8 mouse cellular contexts compared by ENCODE assay signal in the genomic region with DNA sequence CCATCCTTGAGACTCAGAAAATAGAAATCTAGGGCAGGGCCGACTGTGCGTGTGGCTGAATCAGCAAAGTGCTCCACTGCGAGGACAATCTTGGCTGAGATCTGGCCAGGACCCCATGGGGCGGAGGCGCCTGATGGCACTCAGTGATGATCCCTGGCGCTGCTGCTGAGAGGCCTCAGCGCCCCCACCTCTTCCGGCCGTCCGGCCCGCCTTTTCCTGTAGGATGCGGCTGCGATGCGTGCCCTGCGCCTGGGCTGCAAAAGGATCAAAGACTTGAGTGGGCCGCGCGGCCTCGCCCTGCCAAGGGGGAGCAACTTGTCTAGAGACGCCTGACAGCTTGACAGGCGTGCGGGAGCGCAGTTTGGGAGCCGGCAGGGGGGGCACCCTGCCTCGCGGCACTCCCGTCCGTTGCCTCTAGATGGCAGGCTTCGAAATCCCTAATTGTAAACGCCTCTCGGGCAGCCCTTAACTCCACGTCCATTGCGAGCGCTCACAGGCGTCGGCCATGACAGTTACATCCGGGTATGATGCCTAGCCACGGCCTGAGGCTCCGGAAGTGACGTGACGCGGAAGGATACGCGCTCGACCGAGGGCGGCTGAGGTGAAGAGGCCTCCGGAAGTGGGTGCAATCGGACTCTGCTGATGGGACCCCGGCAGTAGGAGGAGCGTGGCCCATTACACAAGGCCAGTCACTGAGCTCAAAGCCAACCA. TPM values are rescaled to one million over a fixed set of nuclear protein-coding genes. Genes with fewer than 3 reads are reported as not detected.
DNase-seq lines count a peak whose midpoint lies in the region; ATAC-seq and TF ChIP-seq lines count a peak whose summit lies in the region.

No protein-coding gene starts in this region.

- peak overlapping the region; percentile 66 for H3K4me2 ChIP-seq in forebrain, embryonic 16.5 days (ENCODE audit: low read length)
- H3K4me2 ChIP-seq in liver, embryonic 15.5 days: peak overlapping the region; percentile 81
- peak overlapping the region; percentile 64 for H3K4me2 ChIP-seq in neural tube, embryonic 12.5 days (replicated peaks)
- peak overlapping the region; percentile 80 for H3K4me2 ChIP-seq in stomach, embryonic 16.5 days (ENCODE audit: low read depth, low read length)

- H3K9me3 ChIP-seq in forebrain, embryonic 16.5 days (ENCODE audit: control insufficient read depth, low read length): no peaks in the 10 kb centered on the region; the same call in 1 of the 2 replicates
- no peaks in the 10 kb centered on the region for H3K9me3 ChIP-seq in liver, embryonic 15.5 days (replicated peaks)
- no peaks in the 10 kb centered on the region for H3K9me3 ChIP-seq in neural tube, embryonic 12.5 days
- H3K9me3 ChIP-seq in stomach, embryonic 16.5 days (replicated peaks; ENCODE audit: control insufficient read depth, low read length): 0 out of 2 replicates have a peak, but pooled peaks cover 5% of the 10 kb centered on the region

- H3K4me1 ChIP-seq in cerebellum, adult 2 months (ENCODE audit: control insufficient read depth, insufficient read depth, low read length): no peaks in the 10 kb centered on the region
- no peaks in the 10 kb centered on the region for H3K4me1 ChIP-seq in forebrain, embryonic 16.5 days (replicated peaks; ENCODE audit: control insufficient read depth, insufficient read depth, low read length)
- peaks cover 11% of the 10 kb centered on the region for H3K4me1 ChIP-seq in liver, embryonic 15.5 days (replicated peaks)
- H3K4me1 ChIP-seq in neural tube, embryonic 12.5 days: no peaks in the 10 kb centered on the region
- H3K4me1 ChIP-seq in stomach, embryonic 16.5 days (ENCODE audit: control insufficient read depth, insufficient read depth, low read length): 0 out of 2 replicates have a peak, but pooled peaks cover under 1% of the 10 kb centered on the region

- WGBS in cerebellum, adult 2 months: under 1% methylated on average over 51 of the region's 51 CpGs
- WGBS in forebrain, embryonic 16.5 days: 2% methylated on average over 51 of the region's 51 CpGs
- 15% methylated on average over 51 of the region's 51 CpGs for WGBS in large intestine, adult 2 months
- 3% methylated on average over 51 of the region's 51 CpGs for WGBS in liver, embryonic 15.5 days (ENCODE audit: insufficient replicate concordance)
- 3% methylated on average over 51 of the region's 51 CpGs for WGBS in neural tube, embryonic 12.5 days
- WGBS in stomach, embryonic 16.5 days: 3% methylated on average over 51 of the region's 51 CpGs

- H3K27me3 ChIP-seq in cerebellum, adult 2 months (ENCODE audit: control insufficient read depth, insufficient read depth, low read length): no peaks in the 10 kb centered on the region
- H3K27me3 ChIP-seq in forebrain, embryonic 16.5 days (replicated peaks; ENCODE audit: control insufficient read depth, insufficient read depth, low read length): peaks cover 44% of the 10 kb centered on the region
- peaks cover 59% of the 10 kb centered on the region for H3K27me3 ChIP-seq in liver, embryonic 15.5 days
- H3K27me3 ChIP-seq in neural tube, embryonic 12.5 days (replicated peaks): peaks cover 42% of the 10 kb centered on the region
- peaks cover 22% of the 10 kb centered on the region for H3K27me3 ChIP-seq in stomach, embryonic 16.5 days (ENCODE audit: control insufficient read depth, insufficient read depth, low read length)

- H3K36me3 ChIP-seq in forebrain, embryonic 16.5 days (ENCODE audit: control insufficient read depth, insufficient read depth): no peaks in the 10 kb centered on the region
- no peaks in the 10 kb centered on the region for H3K36me3 ChIP-seq in liver, embryonic 15.5 days (replicated peaks)
- H3K36me3 ChIP-seq in neural tube, embryonic 12.5 days: no peaks in the 10 kb centered on the region
- no peaks in the 10 kb centered on the region for H3K36me3 ChIP-seq in stomach, embryonic 16.5 days (ENCODE audit: control insufficient read depth, insufficient read depth, low read length)

- peak overlapping the region; percentile 64 for H3K9ac ChIP-seq in forebrain, embryonic 16.5 days (replicated peaks; ENCODE audit: low read depth, low read length)
- H3K9ac ChIP-seq in liver, embryonic 15.5 days: peak overlapping the region; percentile 12; the same call in 1 of the 2 replicates
- peak overlapping the region; percentile 60 for H3K9ac ChIP-seq in neural tube, embryonic 12.5 days
- peak overlapping the region; percentile 71 for H3K9ac ChIP-seq in stomach, embryonic 16.5 days (ENCODE audit: low read length)

- peak; percentile 98 for ATAC-seq in forebrain, embryonic 16.5 days
- ATAC-seq in liver, embryonic 15.5 days (ENCODE audit: insufficient read depth): peak; percentile 90
- peak; percentile 99 for ATAC-seq in neural tube, embryonic 12.5 days (ENCODE audit: low FRiP score, low read depth)
- ATAC-seq in stomach, embryonic 16.5 days (ENCODE audit: insufficient read depth, low FRiP score): peak; percentile 94

- intact Hi-C loops in heart, postnatal 25 days (cut with DNase I): loop anchor here (1.0 to 5.0 kb wide), 2 partner anchors 22 to 41 kb away; a partner anchor contains a TSS

- peak; percentile 65 for TF ChIP-seq CTCF in cerebellum, adult 2 months (IDR thresholded peaks at IDR 0.05; ENCODE audit: borderline replicate concordance, insufficient read depth, low read depth, low read length)

- TF ChIP-seq POLR2A in cerebellum, adult 2 months (IDR thresholded peaks at IDR 0.05; ENCODE audit: borderline replicate concordance, insufficient read depth, low read length): peak; percentile 68; the same call in 1 of the 2 replicates

- H3K4me3 ChIP-seq in cerebellum, adult 2 months (replicated peaks; ENCODE audit: insufficient read depth, low read depth, low read length): peak overlapping the region; percentile 64
- peak overlapping the region; percentile 57 for H3K4me3 ChIP-seq in forebrain, embryonic 16.5 days (replicated peaks; ENCODE audit: low read length)
- peak overlapping the region; percentile 59 for H3K4me3 ChIP-seq in liver, embryonic 15.5 days (replicated peaks)
- H3K4me3 ChIP-seq in neural tube, embryonic 12.5 days: peak overlapping the region; percentile 46
- peak overlapping the region; percentile 60 for H3K4me3 ChIP-seq in stomach, embryonic 16.5 days (replicated peaks; ENCODE audit: low read length)

- peak overlapping the region; percentile 78 for H3K27ac ChIP-seq in cerebellum, adult 2 months (ENCODE audit: insufficient read depth, low read length)
- peak overlapping the region; percentile 84 for H3K27ac ChIP-seq in forebrain, embryonic 16.5 days (ENCODE audit: low read length)
- peak overlapping the region; percentile 45 for H3K27ac ChIP-seq in liver, embryonic 15.5 days (replicated peaks)
- peak overlapping the region; percentile 74 for H3K27ac ChIP-seq in neural tube, embryonic 12.5 days
- H3K27ac ChIP-seq in stomach, embryonic 16.5 days (ENCODE audit: low read length): peak overlapping the region; percentile 67

- DNase-seq in ES-CJ7 (ENCODE audit: low read depth, low spot score): peak; percentile 99
- DNase-seq in cerebellum, adult 2 months: peak; percentile 93 to 94
- DNase-seq in heart, postnatal 25 days (ENCODE audit: low spot score): peak; percentile 72
- DNase-seq in large intestine, adult 2 months (ENCODE audit: low read depth, low spot score): peak; percentile 71

RNA-seq across cellular contexts. Expression of a gene that starts 21.4 kb away (rescaled TPM):
- polyA plus RNA-seq in cerebellum, adult 2 months (2012; rRNA removed): 4.7 and 5.2 TPM in 2 replicates
- 6.4 and 6.8 TPM in 2 replicates for polyA plus RNA-seq in forebrain, embryonic 16.5 days (2015; fragmentation: Nextera tagmentation; extraction: Ambion mirVana)
- 1 to 10 TPM; 7.5 to 7.9 TPM for total RNA-seq in heart, postnatal 25 days (2021)
- 1.2 and 2.1 TPM in 2 replicates for polyA plus RNA-seq in large intestine, adult 2 months (2012; rRNA removed)
- polyA plus RNA-seq in liver, embryonic 15.5 days (2015; fragmentation: Nextera tagmentation; extraction: Ambion mirVana): 3.3 and 3.6 TPM in 2 replicates
- polyA plus RNA-seq in neural tube, embryonic 12.5 days (2016; fragmentation: Nextera tagmentation; extraction: Ambion mirVana): 9.7 and 11.9 TPM in 2 replicates
- 11.8 and 12.0 TPM in 2 replicates for polyA plus RNA-seq in stomach, embryonic 16.5 days (2015; fragmentation: Nextera tagmentation; extraction: Ambion mirVana)

RNA-seq across cellular contexts. Expression of a gene that starts 42.0 kb away (rescaled TPM):
- polyA plus RNA-seq in cerebellum, adult 2 months (2012; rRNA removed): 8.4 and 8.7 TPM in 2 replicates
- polyA plus RNA-seq in forebrain, embryonic 16.5 days (2015; fragmentation: Nextera tagmentation; extraction: Ambion mirVana): 23.2 and 24.9 TPM in 2 replicates
- 1 to 10 TPM; 5.2 to 5.3 TPM for total RNA-seq in heart, postnatal 25 days (2021)
- polyA plus RNA-seq in large intestine, adult 2 months (2012; rRNA removed): 3.2 and 6.2 TPM in 2 replicates
- polyA plus RNA-seq in liver, embryonic 15.5 days (2015; fragmentation: Nextera tagmentation; extraction: Ambion mirVana): 3.4 TPM in 2 replicates
- polyA plus RNA-seq in neural tube, embryonic 12.5 days (2016; fragmentation: Nextera tagmentation; extraction: Ambion mirVana): 28.2 and 35.1 TPM in 2 replicates
- polyA plus RNA-seq in stomach, embryonic 16.5 days (2015; fragmentation: Nextera tagmentation; extraction: Ambion mirVana): 6.3 and 7.1 TPM in 2 replicates

Comparison
In these comparisons a context has a peak if more than half of its experiments do, and no peak if none do; other contexts are left out.
1. Peak in every context shown above with its lines: DNase-seq, ATAC-seq, H3K4me3 ChIP-seq and H3K27ac ChIP-seq.
2. H3K9ac ChIP-seq: peak in every context shown above with its lines; median percentile 71 in stomach, embryonic 16.5 days; 64 in forebrain, embryonic 16.5 days; 60 in neural tube, embryonic 12.5 days; 12 in liver, embryonic 15.5 days.